Mouse (Mus musculus) heart, adult 2 months (tissue): ENCODE measurements around the gene Ssbp3. TPM values are rescaled to one million over a fixed set of nuclear protein-coding genes. Genes with fewer than 3 reads are reported as not detected.

Experiments used
- DNase-seq, 2 experiments: peaks; one replicate each; pipeline ENCODE4 v3.0.0; 2021
- H3K27ac ChIP-seq: fragments of 200-600 bp; 2 replicates; pipeline ENCODE4 v1.8.1; 2022
- H3K27me3 ChIP-seq: fragments of 200-500 bp; 2 replicates; pipeline ENCODE4 v1.6.1; 2012; ENCODE audit warnings: mild to moderate bottlenecking, low read length, inconsistent platforms, mixed read lengths; ENCODE audit not compliant: control insufficient read depth, insufficient read depth
- H3K36me3 ChIP-seq: fragments of 200-500 bp; 2 replicates; pipeline ENCODE4 v1.6.1; 2012; ENCODE audit warnings: low read length, inconsistent platforms; ENCODE audit not compliant: control insufficient read depth, insufficient read depth
- H3K4me1 ChIP-seq: fragments of 200-500 bp; 2 replicates; pipeline ENCODE4 v1.6.1; 2011; ENCODE audit warnings: low read length; ENCODE audit not compliant: control insufficient read depth, insufficient read depth
- H3K4me3 ChIP-seq: fragments of 200-600 bp; 2 replicates; pipeline ENCODE4 v1.8.1; 2022
- H3K79me2 ChIP-seq: fragments of 200-500 bp; replicated peaks from 2 replicates; pipeline ENCODE4 v1.6.1; 2012; ENCODE audit warnings: mild to moderate bottlenecking, inconsistent platforms, low read length, moderate library complexity, mixed read lengths; ENCODE audit not compliant: control insufficient read depth, insufficient read depth
- H3K9ac ChIP-seq: fragments of 200-500 bp; 2 replicates; pipeline ENCODE4 v1.6.1; 2012; ENCODE audit warnings: low read depth, mild to moderate bottlenecking, control low read depth, inconsistent platforms, low read length, mixed read lengths
- CTCF ChIP-seq: fragments of 200-600 bp; IDR thresholded peaks from 2 replicates; pipeline ENCODE4 v1.8.1; 2022; ENCODE audit warnings: antibody characterized with exemption, mild to moderate bottlenecking, moderate library complexity
- EP300 ChIP-seq: fragments of 200-500 bp; IDR thresholded peaks from 2 replicates; pipeline ENCODE4 v1.6.1; 2011; ENCODE audit warnings: low read depth, low read length, control low read depth; ENCODE audit not compliant: insufficient read depth
- POLR2A ChIP-seq: fragments of 200-500 bp; IDR thresholded peaks from 2 replicates; pipeline ENCODE4 v1.6.1; 2011; ENCODE audit warnings: mild to moderate bottlenecking, low read depth, low read length, control low read depth; ENCODE audit not compliant: insufficient read depth
- WGBS: fragments of 180-500 bp; shearing (Covaris S2); methylation state at CpG from one replicate; pipeline ENCODE4 v1.1.7; 2018; 5-methylcytosine and 5-hydroxymethylcytosine counted together
- intact Hi-C: fragments of 180-260 bp; cut with DNase I; formaldehyde crosslinking; loops from one replicate; pipeline ENCODE4 v1.15.1; 2025
- polyA plus RNA-seq: library from polyadenylated mRNA; depleted of rRNA; stranded (reverse); fragments of >200 nt; gene quantifications from 2 replicates; pipeline ENCODE4 v1.2.3, GENCODE M21; 2012
- total RNA-seq, 2 experiments: library from RNA; stranded (reverse); gene quantifications; 2 replicates each; pipeline ENCODE4 v1.2.3; 2021

Ssbp3 gene
- total and polyA plus RNA-seq, 3 experiments = 26.1 to 39.0 (median 37.3) TPM

DNA sequence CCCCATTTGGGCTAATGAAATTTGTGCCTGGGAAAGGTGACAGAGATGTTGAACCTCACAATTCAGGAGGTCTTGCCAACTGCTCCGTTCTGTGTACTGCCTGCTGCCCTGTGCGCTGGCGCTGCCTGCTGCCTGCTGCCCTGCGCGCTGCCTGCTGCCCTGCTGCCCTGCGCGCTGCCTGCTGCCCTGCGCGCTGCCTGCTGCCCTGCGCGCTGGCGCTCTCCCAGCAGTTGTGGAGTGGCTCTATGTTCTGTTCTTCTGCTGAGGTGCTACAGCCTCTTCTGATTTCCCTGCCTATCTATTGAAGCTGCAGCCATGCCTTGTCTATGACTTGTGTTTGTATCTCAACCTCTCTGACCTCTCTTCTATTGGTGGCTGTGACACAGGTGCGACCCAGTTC is 134.7 kb downstream of the Ssbp3 start:
- Histone ChIP-seq H3K27me3 (no peaks in the 10 kb centered on the region), H3K4me3 (no peak overlapping the region), H3K27ac (no peak overlapping the region), H3K36me3 (no peaks in the 10 kb centered on the region), H3K9ac (no peak overlapping the region), H3K79me2 (no peaks in the 10 kb centered on the region), H3K4me1 (no peaks in the 10 kb centered on the region)
- TF ChIP-seq CTCF (no peak), POLR2A (no peak), EP300 (no peak)
- WGBS = 93% methylated on average over 13 of the region's 13 CpGs
- no peak for DNase-seq
- intact Hi-C loops = no loop called here

DNA sequence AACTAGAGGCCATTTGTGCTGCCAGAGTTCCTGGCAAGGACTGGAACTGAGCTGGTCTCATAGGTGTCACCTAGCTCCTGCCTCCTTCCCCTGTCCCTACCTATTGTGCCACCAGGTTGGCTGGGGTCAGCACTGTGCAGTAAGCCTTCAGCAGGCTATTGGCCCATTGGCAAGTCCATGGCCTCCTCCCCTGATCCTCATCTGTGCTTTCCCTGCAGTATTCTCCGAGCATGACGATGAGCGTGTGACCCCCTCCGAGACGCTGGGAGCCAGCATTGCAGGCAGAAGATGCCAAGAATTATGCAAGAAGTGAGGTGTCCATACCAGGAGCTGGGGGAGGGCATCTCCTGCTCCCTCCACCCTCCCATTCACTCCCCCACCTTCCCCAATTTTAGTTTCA is 137.3 kb downstream of the Ssbp3 start:
- Histone ChIP-seq H3K27ac (no peak overlapping the region), H3K27me3 (no peaks in the 10 kb centered on the region), H3K79me2 (no peaks in the 10 kb centered on the region), H3K9ac (no peak overlapping the region), H3K4me1 (no peaks in the 10 kb centered on the region), H3K36me3 (no peaks in the 10 kb centered on the region), H3K4me3 (no peak overlapping the region)
- intact Hi-C loops = no loop called here
- 82% methylated on average over 5 of the region's 5 CpGs for WGBS
- DNase-seq = no peak
- TF ChIP-seq POLR2A = no peak
- TF ChIP-seq CTCF = no peak
- TF ChIP-seq EP300 = no peak

GRCm38 (mm10) chr4:107048568-107049162 is 138.2 kb downstream of the Ssbp3 start:
- Histone ChIP-seq H3K79me2 (no peaks in the 10 kb centered on the region), H3K36me3 (no peaks in the 10 kb centered on the region), H3K4me3 (no peak overlapping the region), H3K27me3 (no peaks in the 10 kb centered on the region), H3K9ac (no peak overlapping the region), H3K27ac (no peak overlapping the region), H3K4me1 (no peaks in the 10 kb centered on the region)
- WGBS = 70% methylated on average over 11 of the region's 11 CpGs
- TF ChIP-seq CTCF (no peak), POLR2A (no peak), EP300 (no peak)
- intact Hi-C loops = no loop called here
- peak; percentile 58 to 68 for DNase-seq

GRCm38 (mm10) chr4:107051889-107052288 is 141.4 kb downstream of the Ssbp3 start:
- Histone ChIP-seq H3K4me3 (no peak overlapping the region), H3K9ac (no peak overlapping the region), H3K27ac (no peak overlapping the region), H3K79me2 (no peaks in the 10 kb centered on the region), H3K4me1 (no peaks in the 10 kb centered on the region), H3K36me3 (no peaks in the 10 kb centered on the region), H3K27me3 (no peaks in the 10 kb centered on the region)
- WGBS = 57% methylated on average over 4 of the region's 4 CpGs
- intact Hi-C loops = loop anchor here (5.0 kb wide), 1 partner anchor 215 kb away; no protein-coding TSS in a partner anchor
- no peak for DNase-seq
- TF ChIP-seq EP300 = no peak
- no peak for TF ChIP-seq CTCF
- TF ChIP-seq POLR2A = no peak

GRCm38 (mm10) chr4:107052962-107053553 is 142.6 kb downstream of the Ssbp3 start:
- no peak for DNase-seq
- 62% methylated on average over 5 of the region's 5 CpGs for WGBS

GRCm38 (mm10) chr4:107056088-107056487 is 145.6 kb downstream of the Ssbp3 start:
- DNase-seq = no peak
- Histone ChIP-seq H3K9ac (no peak overlapping the region), H3K4me1 (no peaks in the 10 kb centered on the region), H3K79me2 (no peaks in the 10 kb centered on the region), H3K27me3 (no peaks in the 10 kb centered on the region), H3K36me3 (no peaks in the 10 kb centered on the region), H3K4me3 (no peak overlapping the region), H3K27ac (no peak overlapping the region)
- intact Hi-C loops = no loop called here
- WGBS = 40% methylated on average over 3 of the region's 3 CpGs
- TF ChIP-seq CTCF (no peak), EP300 (no peak), POLR2A (no peak)

More at GRCm38 (mm10) chr4:107052962-107053553, 142.6 kb downstream of the Ssbp3 start:
- Histone ChIP-seq H3K9ac (no peak overlapping the region), H3K79me2 (no peaks in the 10 kb centered on the region), H3K36me3 (no peaks in the 10 kb centered on the region), H3K27ac (no peak overlapping the region), H3K27me3 (no peaks in the 10 kb centered on the region), H3K4me1 (no peaks in the 10 kb centered on the region), H3K4me3 (no peak overlapping the region)
- TF ChIP-seq POLR2A (no peak), CTCF (peak; percentile 33)
- intact Hi-C loops = loop anchor here (5.0 kb wide), 1 partner anchor 216 kb away; no protein-coding TSS in a partner anchor
